Mouse (Mus musculus): ENCODE measurements around the gene Fam126b. TPM values are rescaled to one million over a fixed set of nuclear protein-coding genes. Genes with fewer than 3 reads are reported as not detected.
"Not testable (repeated sequence)": the region's sequence is repeated elsewhere in the genome, so short reads cannot be mapped to it uniquely, and the experiment has no call there.

Fam126b gene
- polyA plus RNA-seq, 1 experiment from 2014 or later: 17.7 TPM

- WGBS: 83% methylated on average over 1 of the region's 1 CpGs
- no peak for ATAC-seq
- H3K27me3 ChIP-seq (replicated peaks; ENCODE audit: control insufficient read depth, insufficient read depth, low read length): no peaks in the 10 kb centered on the region
- peaks cover 11% of the 10 kb centered on the region for H3K4me1 ChIP-seq (replicated peaks; ENCODE audit: control insufficient read depth, insufficient read depth, low read length)
- no peaks in the 10 kb centered on the region for H3K36me3 ChIP-seq (ENCODE audit: control insufficient read depth, insufficient read depth)
- H3K9me3 ChIP-seq (ENCODE audit: control insufficient read depth, low read length): no peaks in the 10 kb centered on the region
- H3K27ac ChIP-seq (ENCODE audit: low read length): no peak overlapping the region
- no peak overlapping the region for H3K9ac ChIP-seq (replicated peaks; ENCODE audit: low read depth, low read length)
- no peak overlapping the region for H3K4me3 ChIP-seq (replicated peaks; ENCODE audit: low read length)
- no peak overlapping the region for H3K4me2 ChIP-seq (ENCODE audit: low read length)
Observed at GRCm38 (mm10) chr1:58584271-58584670, 1.9 kb downstream of the Fam126b start.

- Histone ChIP-seq H3K27ac (ENCODE audit: low read length) (no peak overlapping the region), H3K36me3 (ENCODE audit: control insufficient read depth, insufficient read depth) (no peaks in the 10 kb centered on the region), H3K4me2 (ENCODE audit: low read length) (no peak overlapping the region), H3K9ac (replicated peaks; ENCODE audit: low read depth, low read length) (no peak overlapping the region), H3K4me3 (replicated peaks; ENCODE audit: low read length) (no peak overlapping the region), H3K27me3 (replicated peaks; ENCODE audit: control insufficient read depth, insufficient read depth, low read length) (no peaks in the 10 kb centered on the region), H3K9me3 (ENCODE audit: control insufficient read depth, low read length) (no peaks in the 10 kb centered on the region), H3K4me1 (replicated peaks; ENCODE audit: control insufficient read depth, insufficient read depth, low read length) (peaks cover 11% of the 10 kb centered on the region)
- no peak for ATAC-seq
- 82% methylated on average over 1 of the region's 1 CpGs for WGBS
Observed at GRCm38 (mm10) chr1:58582611-58583010, 3.5 kb downstream of the Fam126b start.

GRCm38 (mm10) chr1:58579179-58579578, 6.9 kb downstream of the Fam126b start:
- Histone ChIP-seq H3K4me2 (ENCODE audit: low read length) (no peak overlapping the region), H3K9me3 (ENCODE audit: control insufficient read depth, low read length) (no peaks in the 10 kb centered on the region), H3K4me1 (replicated peaks; ENCODE audit: control insufficient read depth, insufficient read depth, low read length) (no peaks in the 10 kb centered on the region; the same call in 1 of the 2 replicates), H3K4me3 (replicated peaks; ENCODE audit: low read length) (no peak overlapping the region), H3K9ac (replicated peaks; ENCODE audit: low read depth, low read length) (no peak overlapping the region), H3K27ac (ENCODE audit: low read length) (no peak overlapping the region), H3K27me3 (replicated peaks; ENCODE audit: control insufficient read depth, insufficient read depth, low read length) (no peaks in the 10 kb centered on the region), H3K36me3 (ENCODE audit: control insufficient read depth, insufficient read depth) (no peaks in the 10 kb centered on the region)
- WGBS: 89% methylated on average over 2 of the region's 2 CpGs
- no peak for ATAC-seq

GRCm38 (mm10) chr1:58570437-58570836, 15.7 kb downstream of the Fam126b start:
- WGBS: 45% methylated on average over 4 of the region's 4 CpGs
- no peak for ATAC-seq

GRCm38 (mm10) chr1:58568456-58569130, 17.5 kb downstream of the Fam126b start:
- peaks cover 2% of the 10 kb centered on the region; the same call in 1 of the 2 replicates for H3K4me1 ChIP-seq (replicated peaks; ENCODE audit: control insufficient read depth, insufficient read depth, low read length)
- no peak overlapping the region for H3K4me3 ChIP-seq (replicated peaks; ENCODE audit: low read length)
- no peak overlapping the region for H3K9ac ChIP-seq (replicated peaks; ENCODE audit: low read depth, low read length)
- no peaks in the 10 kb centered on the region for H3K36me3 ChIP-seq (ENCODE audit: control insufficient read depth, insufficient read depth)
- no peaks in the 10 kb centered on the region for H3K27me3 ChIP-seq (replicated peaks; ENCODE audit: control insufficient read depth, insufficient read depth, low read length)
- ATAC-seq: peak; percentile 79
- H3K27ac ChIP-seq (ENCODE audit: low read length): no peak overlapping the region
- no peaks in the 10 kb centered on the region for H3K9me3 ChIP-seq (ENCODE audit: control insufficient read depth, low read length)
- H3K4me2 ChIP-seq (ENCODE audit: low read length): no peak overlapping the region

More at GRCm38 (mm10) chr1:58570437-58570836, 15.7 kb downstream of the Fam126b start:
- Histone ChIP-seq H3K4me3 (replicated peaks; ENCODE audit: low read length) (no peak overlapping the region), H3K36me3 (ENCODE audit: control insufficient read depth, insufficient read depth) (no peaks in the 10 kb centered on the region), H3K27ac (ENCODE audit: low read length) (no peak overlapping the region), H3K4me2 (ENCODE audit: low read length) (no peak overlapping the region), H3K9me3 (ENCODE audit: control insufficient read depth, low read length) (no peaks in the 10 kb centered on the region), H3K27me3 (replicated peaks; ENCODE audit: control insufficient read depth, insufficient read depth, low read length) (no peaks in the 10 kb centered on the region), H3K4me1 (replicated peaks; ENCODE audit: control insufficient read depth, insufficient read depth, low read length) (peaks cover 2% of the 10 kb centered on the region; the same call in 1 of the 2 replicates), H3K9ac (replicated peaks; ENCODE audit: low read depth, low read length) (no peak overlapping the region)

- H3K4me3 ChIP-seq (replicated peaks; ENCODE audit: low read length): no peak overlapping the region
- H3K27ac ChIP-seq (ENCODE audit: low read length): no peak overlapping the region
- no peaks in the 10 kb centered on the region for H3K27me3 ChIP-seq (replicated peaks; ENCODE audit: control insufficient read depth, insufficient read depth, low read length)
- H3K36me3 ChIP-seq (ENCODE audit: control insufficient read depth, insufficient read depth): no peaks in the 10 kb centered on the region
- ATAC-seq: no peak
- no peak overlapping the region for H3K9ac ChIP-seq (replicated peaks; ENCODE audit: low read depth, low read length)
- no peak overlapping the region for H3K4me2 ChIP-seq (ENCODE audit: low read length)
- no peaks in the 10 kb centered on the region for H3K9me3 ChIP-seq (ENCODE audit: control insufficient read depth, low read length)
- peaks cover 2% of the 10 kb centered on the region; the same call in 1 of the 2 replicates for H3K4me1 ChIP-seq (replicated peaks; ENCODE audit: control insufficient read depth, insufficient read depth, low read length)
Observed at GRCm38 (mm10) chr1:58566621-58567020, 19.5 kb downstream of the Fam126b start.

GRCm38 (mm10) chr1:58564981-58565380, 21.1 kb downstream of the Fam126b start:
- H3K9me3 ChIP-seq (ENCODE audit: control insufficient read depth, low read length): no peaks in the 10 kb centered on the region
- no peak overlapping the region for H3K9ac ChIP-seq (replicated peaks; ENCODE audit: low read depth, low read length)
- WGBS: 92% methylated on average over 5 of the region's 5 CpGs
- peaks cover 2% of the 10 kb centered on the region; the same call in 1 of the 2 replicates for H3K4me1 ChIP-seq (replicated peaks; ENCODE audit: control insufficient read depth, insufficient read depth, low read length)
- no peaks in the 10 kb centered on the region for H3K27me3 ChIP-seq (replicated peaks; ENCODE audit: control insufficient read depth, insufficient read depth, low read length)
- 0 out of 2 replicates have a peak, but pooled peaks cover 2% of the 10 kb centered on the region for H3K36me3 ChIP-seq (ENCODE audit: control insufficient read depth, insufficient read depth)
- H3K4me3 ChIP-seq (replicated peaks; ENCODE audit: low read length): no peak overlapping the region
- H3K4me2 ChIP-seq (ENCODE audit: low read length): no peak overlapping the region
- H3K27ac ChIP-seq (ENCODE audit: low read length): no peak overlapping the region
- no peak for ATAC-seq

- no peak for ATAC-seq
- Histone ChIP-seq H3K36me3 (ENCODE audit: control insufficient read depth, insufficient read depth) (0 out of 2 replicates have a peak, but pooled peaks cover 4% of the 10 kb centered on the region), H3K4me1 (replicated peaks; ENCODE audit: control insufficient read depth, insufficient read depth, low read length) (no peaks in the 10 kb centered on the region), H3K27ac (ENCODE audit: low read length) (no peak overlapping the region), H3K4me3 (replicated peaks; ENCODE audit: low read length) (no peak overlapping the region), H3K27me3 (replicated peaks; ENCODE audit: control insufficient read depth, insufficient read depth, low read length) (no peaks in the 10 kb centered on the region), H3K9ac (replicated peaks; ENCODE audit: low read depth, low read length) (no peak overlapping the region), H3K9me3 (ENCODE audit: control insufficient read depth, low read length) (no peaks in the 10 kb centered on the region), H3K4me2 (ENCODE audit: low read length) (no peak overlapping the region)
- 97% methylated on average over 1 of the region's 1 CpGs for WGBS
Observed at GRCm38 (mm10) chr1:58562455-58562854, 23.7 kb downstream of the Fam126b start.

- 94% methylated on average over 6 of the region's 6 CpGs for WGBS
- H3K4me1 ChIP-seq (replicated peaks; ENCODE audit: control insufficient read depth, insufficient read depth, low read length); H3K36me3 ChIP-seq (ENCODE audit: control insufficient read depth, insufficient read depth); H3K4me2 ChIP-seq (ENCODE audit: low read length); H3K4me3 ChIP-seq (replicated peaks; ENCODE audit: low read length); H3K27ac ChIP-seq (ENCODE audit: low read length); ATAC-seq; H3K9ac ChIP-seq (replicated peaks; ENCODE audit: low read depth, low read length); H3K9me3 ChIP-seq (ENCODE audit: control insufficient read depth, low read length); H3K27me3 ChIP-seq (replicated peaks; ENCODE audit: control insufficient read depth, insufficient read depth, low read length): not testable (repeated sequence)
Observed at GRCm38 (mm10) chr1:58560370-58560769, 25.8 kb downstream of the Fam126b start.
